14 mouse cellular contexts compared by ENCODE assay signal in the genomic region with DNA sequence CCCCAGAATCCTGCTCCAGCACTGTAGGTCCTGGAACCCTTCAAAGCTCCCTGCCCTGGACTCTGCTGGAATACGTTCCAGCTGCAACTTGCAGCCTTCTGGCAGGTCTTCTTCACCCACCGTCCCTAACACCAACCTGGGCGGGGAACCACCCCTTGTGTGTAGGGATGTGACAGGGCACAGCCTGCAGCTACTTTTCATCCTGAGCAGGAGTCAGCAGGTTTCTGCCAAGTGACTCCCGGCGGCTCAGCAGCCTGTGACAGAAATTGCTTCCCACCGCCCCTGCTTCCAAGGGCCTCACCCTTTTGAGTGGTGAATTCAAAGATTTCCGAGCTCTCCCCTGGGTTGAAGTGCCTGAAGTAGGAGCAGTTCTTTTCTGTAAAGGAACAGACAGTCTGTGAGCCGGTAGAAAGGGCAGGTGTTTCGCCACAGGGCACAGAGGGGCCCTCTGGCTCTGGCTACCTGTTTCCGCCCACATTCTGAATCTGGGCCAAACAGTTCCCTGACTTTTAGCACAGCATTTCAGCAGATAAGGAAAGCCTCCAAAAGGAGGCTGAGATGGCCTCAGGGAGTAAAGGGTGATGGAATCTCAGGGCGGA. TPM values are rescaled to one million over a fixed set of nuclear protein-coding genes. Genes with fewer than 3 reads are reported as not detected.
DNase-seq lines count a peak whose midpoint lies in the region; ATAC-seq lines count a peak whose summit lies in the region.
"Had no signal": no experiment of that assay in that cellular context is flagged by ENCODE, and none has a peak within 500 bp of the region (broad histone marks: within the 10 kb centered on the region; RNA-seq: fewer than 3 reads in every experiment).

No protein-coding gene starts in this region.

- no peak overlapping the region for H3K4me3 ChIP-seq in kidney, embryonic 15.5 days (replicated peaks)
- H3K4me3 ChIP-seq in lung, embryonic 16.5 days (ENCODE audit: low read length), result no peak overlapping the region
- H3K4me3 ChIP-seq: heart, embryonic 10.5 days; limb, embryonic 13.5 days had no signal

- no peaks in the 10 kb centered on the region for H3K27me3 ChIP-seq in kidney, embryonic 15.5 days
- no peaks in the 10 kb centered on the region; the same call in 1 of the 2 replicates for H3K27me3 ChIP-seq in lung, embryonic 16.5 days (ENCODE audit: control insufficient read depth, insufficient read depth, low read depth, low read length)
- H3K27me3 ChIP-seq: limb, embryonic 13.5 days; Patski had no signal

- 38% methylated on average over 11 of the region's 11 CpGs for WGBS in kidney, embryonic 15.5 days
- WGBS in lung, embryonic 16.5 days, result 47% methylated on average over 11 of the region's 11 CpGs

- H3K9me3 ChIP-seq in kidney, embryonic 15.5 days (replicated peaks), result no peaks in the 10 kb centered on the region
- no peaks in the 10 kb centered on the region for H3K9me3 ChIP-seq in lung, embryonic 16.5 days (ENCODE audit: control insufficient read depth, low read length)
- H3K9me3 ChIP-seq: heart, embryonic 10.5 days; limb, embryonic 13.5 days had no signal

- peak; percentile 65; the same call in 1 of the 2 replicates for ATAC-seq in kidney, embryonic 15.5 days (replicated peaks; ENCODE audit: low FRiP score)
- peak; percentile 86 for ATAC-seq in lung, embryonic 16.5 days (ENCODE audit: low read depth)
- ATAC-seq: Patski had no signal

- peaks cover 41% of the 10 kb centered on the region for H3K4me1 ChIP-seq in kidney, embryonic 15.5 days
- H3K4me1 ChIP-seq in lung, embryonic 16.5 days (replicated peaks; ENCODE audit: control insufficient read depth, insufficient read depth, low read length), result no peaks in the 10 kb centered on the region

- H3K4me2 ChIP-seq in kidney, embryonic 15.5 days, result no peak overlapping the region
- no peak overlapping the region for H3K4me2 ChIP-seq in lung, embryonic 16.5 days (ENCODE audit: low read depth, low read length)
- H3K4me2 ChIP-seq: limb, embryonic 13.5 days had no signal

- peak overlapping the region; percentile 75 for H3K27ac ChIP-seq in kidney, embryonic 15.5 days
- no peak overlapping the region for H3K27ac ChIP-seq in lung, embryonic 16.5 days (ENCODE audit: low read length)
- H3K27ac ChIP-seq: heart, embryonic 10.5 days; limb, embryonic 13.5 days had no signal

- H3K9ac ChIP-seq in kidney, embryonic 15.5 days, result no peak overlapping the region
- H3K9ac ChIP-seq in lung, embryonic 16.5 days (ENCODE audit: low read length), result no peak overlapping the region
- H3K9ac ChIP-seq: limb, embryonic 13.5 days had no signal

- DNase-seq in kidney, adult 11 months, result no peak
- peak; percentile 62 for DNase-seq in brain, adult 2 months (ENCODE audit: low read depth, low spot score)
- peak; percentile 50 to 67 for DNase-seq in cerebellum, postnatal 14 days
- no peak for DNase-seq in left cerebral cortex, adult 9 months (ENCODE audit: low spot score in 2 of 2)
- no peak for DNase-seq in heart, adult 8-10 months (ENCODE audit: low spot score)
- no peak for DNase-seq in right cerebral cortex, postnatal 36 days (ENCODE audit: low spot score in 2 of 2)

- H3K36me3 ChIP-seq in kidney, embryonic 15.5 days, result no peaks in the 10 kb centered on the region
- no peaks in the 10 kb centered on the region for H3K36me3 ChIP-seq in lung, embryonic 16.5 days (ENCODE audit: control insufficient read depth, insufficient read depth, low read length)
- H3K36me3 ChIP-seq: heart, embryonic 10.5 days; limb, embryonic 13.5 days had no signal

RNA-seq across cellular contexts. Expression of gene Cacng1, which starts 10.7 kb away (rescaled TPM):
- 1.3 and 2.9 TPM in 2 replicates for polyA plus RNA-seq in kidney, embryonic 15.5 days (2015; fragmentation: Nextera tagmentation; extraction: Ambion mirVana)
- polyA plus RNA-seq in lung, embryonic 16.5 days (2015; fragmentation: Nextera tagmentation; extraction: Ambion mirVana), result 1.0 and 2.5 TPM in 2 replicates
- under 1 TPM in 1 of 4 experiments, not detected in 3; 0.31 TPM for total RNA-seq in heart, adult 8-10 months (2022)
- total RNA-seq: layer of hippocampus, postnatal 14 days; megakaryocyte-erythroid progenitor cell, adult 5-6 weeks; neutrophil, adult 5-6 weeks had no signal
- polyA plus RNA-seq: heart, embryonic 10.5 days had no signal

Comparison
In these comparisons a context has a peak if more than half of its experiments do, and no peak if none do; other contexts are left out.
1. DNase-seq: peak in brain, adult 2 months (single experiment) and cerebellum, postnatal 14 days (2 of 2); none in kidney, adult 11 months (single experiment), left cerebral cortex, adult 9 months (0 of 2), heart, adult 8-10 months (single experiment) and right cerebral cortex, postnatal 36 days (0 of 2).